Mouse (Mus musculus): Measurements from ENCODE around the gene Prss46. TPM values are rescaled to one million over a fixed set of nuclear protein-coding genes. Genes with fewer than 3 reads are reported as not detected.
"Not testable (repeated sequence)": the region's sequence is repeated elsewhere in the genome, so short reads cannot be mapped to it uniquely, and the experiment has no call there.

Prss46 gene
- polyA plus RNA-seq (2015; fragmentation: Nextera tagmentation; extraction: Ambion mirVana) = not detected in 2 replicates

DNA sequence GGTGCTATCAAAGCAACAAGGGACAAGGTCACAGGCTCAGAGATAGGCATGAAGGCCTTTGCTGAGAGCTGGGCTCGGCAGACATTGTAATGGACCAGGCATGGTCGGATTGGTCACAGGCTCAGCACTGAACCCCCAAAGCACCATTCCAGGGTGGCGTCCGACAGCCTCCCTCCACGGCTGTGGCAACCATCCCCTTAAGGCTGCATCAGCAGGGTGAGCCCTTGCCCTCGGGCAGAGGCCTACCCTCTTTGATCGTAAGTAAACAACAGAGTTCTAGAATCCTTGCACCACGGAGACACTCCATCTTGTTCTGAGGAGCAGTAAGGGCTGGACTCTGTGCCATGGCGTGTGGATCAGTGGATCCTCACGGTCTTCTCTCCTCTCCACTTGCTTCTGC lies at the start of gene Prss46:
Gene Prss46 (plus strand): TSS at position 301 of the 400 bp plus-strand sequence.
- no peak within 1 kb of the TSS for H3K27ac ChIP-seq (replicated peaks)
- no peak within 1 kb of the TSS for H3K4me3 ChIP-seq
- no peak for ATAC-seq (ENCODE audit: low FRiP score, low read depth)
- H3K9ac ChIP-seq = no peak within 1 kb of the TSS
- H3K9me3 ChIP-seq = no peaks in the 10 kb centered on the region
- 86% methylated on average over 10 of the region's 10 CpGs for WGBS
- H3K36me3 ChIP-seq = no peaks in the 10 kb centered on the region
- H3K4me1 ChIP-seq (replicated peaks) = no peaks in the 10 kb centered on the region
- H3K4me2 ChIP-seq = no peak within 1 kb of the TSS
- no peaks in the 10 kb centered on the region for H3K27me3 ChIP-seq

DNA sequence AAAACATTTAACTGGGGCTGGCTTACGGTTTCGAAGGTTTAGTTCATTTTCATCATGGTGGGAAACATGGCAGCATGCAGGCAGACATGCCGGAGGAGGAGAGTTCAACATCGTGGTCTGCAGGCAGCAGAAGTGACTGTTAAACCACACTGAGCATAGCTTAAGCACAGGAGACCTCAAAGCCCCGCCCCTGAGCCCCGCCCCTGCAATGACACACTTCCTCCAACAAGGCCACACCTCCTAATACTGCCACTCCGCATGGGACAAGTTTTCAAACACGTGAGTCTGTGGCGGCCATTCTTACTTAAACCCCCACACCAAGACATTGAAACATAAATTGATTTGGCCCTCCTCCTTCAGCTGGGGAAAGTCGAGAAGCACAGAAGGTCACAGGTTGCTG lies 47.3 kb upstream of the Prss46 start:
- Histone ChIP-seq H3K9me3 (no peaks in the 10 kb centered on the region), H3K9ac (no peak overlapping the region), H3K27ac (replicated peaks) (no peak overlapping the region), H3K27me3 (no peaks in the 10 kb centered on the region), H3K4me3 (no peak overlapping the region), H3K36me3 (no peaks in the 10 kb centered on the region), H3K4me1 (replicated peaks) (no peaks in the 10 kb centered on the region), H3K4me2 (no peak overlapping the region)
- WGBS = 84% methylated on average over 10 of the region's 10 CpGs
- ATAC-seq (ENCODE audit: low FRiP score, low read depth) = no peak

DNA sequence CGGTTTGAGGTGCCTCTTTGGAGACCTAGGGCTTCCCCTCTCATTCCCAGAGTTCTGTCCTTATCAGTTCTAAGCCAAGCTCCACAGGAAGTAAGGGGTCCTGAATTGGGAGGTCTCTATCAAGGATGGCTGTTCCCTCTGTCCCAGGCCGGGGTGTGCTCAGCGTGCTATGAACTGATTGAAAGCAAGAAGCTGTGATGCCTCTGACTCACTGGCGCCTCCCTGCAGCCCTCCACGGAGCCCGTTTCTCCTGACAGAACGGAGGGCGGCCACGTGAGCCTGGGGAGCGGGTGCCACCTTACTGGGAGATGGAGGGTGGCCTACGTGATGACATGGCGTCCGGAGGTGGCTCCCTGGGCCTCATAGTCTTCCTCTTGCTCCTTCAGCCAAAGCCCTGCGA lies 46.4 kb upstream of the Prss46 start, which contains the start of gene Prss42:
Gene Prss42 (plus strand): TSS at position 301 of the 400 bp plus-strand sequence.
- Histone ChIP-seq H3K4me3 (no peak within 1 kb of the TSS), H3K36me3 (no peaks in the 10 kb centered on the region), H3K27ac (replicated peaks) (no peak within 1 kb of the TSS), H3K9me3 (no peaks in the 10 kb centered on the region), H3K4me1 (replicated peaks) (no peaks in the 10 kb centered on the region), H3K4me2 (no peak within 1 kb of the TSS), H3K9ac (no peak within 1 kb of the TSS), H3K27me3 (no peaks in the 10 kb centered on the region)
- ATAC-seq (ENCODE audit: low FRiP score, low read depth) = no peak
- 92% methylated on average over 14 of the region's 14 CpGs for WGBS

DNA sequence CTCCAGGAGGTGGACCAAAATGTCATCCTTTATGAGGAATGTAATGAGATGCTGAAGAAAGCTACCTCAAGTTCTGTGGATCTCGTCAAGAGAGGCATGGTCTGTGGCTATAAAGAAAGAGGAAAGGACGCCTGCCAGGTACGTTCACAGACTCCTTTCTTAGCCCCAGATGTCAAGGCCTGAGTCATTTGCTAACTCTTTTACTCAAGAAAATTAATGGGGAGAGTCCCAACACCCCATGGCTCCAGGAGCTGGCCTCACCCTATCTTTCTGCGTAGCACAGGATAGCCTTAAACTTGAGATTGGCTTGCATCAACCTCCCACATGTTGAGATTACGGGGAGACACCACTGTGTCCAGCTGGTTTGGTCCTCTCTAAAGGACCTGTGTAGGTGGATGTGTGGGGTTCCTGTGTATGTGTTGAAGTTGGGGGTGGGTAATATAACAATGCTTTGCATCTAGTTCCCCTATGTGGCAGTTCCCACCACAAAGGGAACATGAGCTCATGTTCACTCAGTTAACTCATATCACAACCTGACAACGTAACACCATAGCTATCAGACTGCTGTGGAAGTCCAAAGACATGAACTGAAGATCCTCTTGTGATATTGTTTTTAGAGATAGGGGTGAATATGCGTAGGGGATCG lies 43.3 kb upstream of the Prss46 start:
- Histone ChIP-seq H3K9me3 (no peaks in the 10 kb centered on the region), H3K9ac (no peak overlapping the region), H3K4me2 (no peak overlapping the region), H3K27ac (replicated peaks) (no peak overlapping the region), H3K4me3 (no peak overlapping the region), H3K27me3 (no peaks in the 10 kb centered on the region), H3K36me3 (no peaks in the 10 kb centered on the region), H3K4me1 (replicated peaks) (no peaks in the 10 kb centered on the region)
- WGBS = 93% methylated on average over 8 of the region's 8 CpGs
- ATAC-seq (ENCODE audit: low FRiP score, low read depth) = no peak

DNA sequence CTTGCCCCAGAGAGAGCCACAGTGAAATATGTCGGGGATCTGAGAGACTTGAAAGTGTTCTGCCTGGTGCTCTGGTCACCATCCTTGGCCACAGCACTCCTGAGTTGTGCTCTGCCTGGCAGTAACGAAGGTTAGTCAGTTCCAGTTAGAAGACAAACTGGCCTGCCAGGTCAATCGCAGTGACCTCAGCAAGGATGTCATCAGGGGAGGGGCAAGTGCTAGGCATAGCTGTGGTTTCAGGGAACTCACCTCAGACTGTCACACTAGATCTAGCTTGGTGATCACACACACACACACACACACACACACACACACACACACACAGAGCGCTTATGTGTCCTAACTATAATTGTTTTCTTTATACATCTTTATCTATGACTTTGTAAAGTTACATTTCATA lies 41.0 kb upstream of the Prss46 start:
- Histone ChIP-seq H3K9ac (no peak overlapping the region), H3K9me3 (no peaks in the 10 kb centered on the region), H3K27ac (replicated peaks) (no peak overlapping the region), H3K4me2 (no peak overlapping the region), H3K27me3 (no peaks in the 10 kb centered on the region), H3K36me3 (no peaks in the 10 kb centered on the region), H3K4me1 (replicated peaks) (no peaks in the 10 kb centered on the region), H3K4me3 (no peak overlapping the region)
- ATAC-seq (ENCODE audit: low FRiP score, low read depth) = no peak
- 73% methylated on average over 4 of the region's 4 CpGs for WGBS

DNA sequence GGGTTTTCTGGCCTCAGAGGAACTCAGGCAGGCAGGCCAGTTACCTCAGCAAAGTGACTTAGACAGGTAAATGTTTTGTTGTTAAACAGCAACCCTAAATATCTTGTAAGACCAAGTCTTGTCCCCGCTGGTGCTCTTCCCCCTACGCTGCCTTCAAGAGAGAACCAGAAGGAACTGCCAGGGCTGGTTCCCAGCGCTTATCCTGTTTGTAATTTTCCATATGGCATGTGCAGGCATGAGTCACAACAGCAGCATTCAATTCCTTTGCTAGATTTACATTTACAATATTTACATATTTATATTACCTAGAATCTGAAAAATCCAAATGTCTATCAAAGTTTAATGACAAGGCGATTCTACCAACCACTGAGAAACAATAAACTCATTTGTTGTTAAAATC lies 34.3 kb upstream of the Prss46 start:
- ATAC-seq (ENCODE audit: low FRiP score, low read depth) = no peak
- Histone ChIP-seq H3K27ac (replicated peaks) (no peak overlapping the region), H3K4me2 (no peak overlapping the region), H3K4me3 (no peak overlapping the region), H3K9ac (no peak overlapping the region), H3K36me3 (no peaks in the 10 kb centered on the region), H3K4me1 (replicated peaks) (no peaks in the 10 kb centered on the region), H3K27me3 (no peaks in the 10 kb centered on the region), H3K9me3 (no peaks in the 10 kb centered on the region)
- WGBS = 92% methylated on average over 4 of the region's 4 CpGs

DNA sequence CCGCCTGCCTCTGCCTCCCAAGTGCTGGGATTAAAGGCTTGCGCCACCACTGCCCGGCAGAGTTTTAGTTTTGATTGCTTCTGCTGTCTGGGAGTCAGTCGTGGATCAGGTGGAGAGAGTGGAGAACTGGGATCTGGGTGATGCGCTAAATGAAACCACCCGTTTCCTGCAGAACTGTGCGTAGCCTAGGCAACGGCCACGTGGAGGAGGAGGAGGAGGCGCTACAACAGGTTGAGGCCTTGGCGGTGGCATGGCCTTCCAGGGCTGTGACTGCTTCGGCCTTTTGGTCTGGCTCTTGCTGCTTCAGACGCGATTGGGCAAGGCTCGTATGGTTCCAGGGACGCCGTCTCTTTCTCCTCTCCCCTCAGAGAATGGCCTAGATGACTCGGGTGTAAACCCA lies 30.5 kb upstream of the Prss46 start, which contains the start of gene Prss44:
Gene Prss44 (plus strand): TSS at position 206 of the 400 bp plus-strand sequence.
- H3K27ac ChIP-seq (replicated peaks) = no peak within 1 kb of the TSS
- 65% methylated on average over 18 of the region's 18 CpGs for WGBS
- H3K4me2 ChIP-seq = no peak within 1 kb of the TSS
- H3K36me3 ChIP-seq = no peaks in the 10 kb centered on the region
- no peak for ATAC-seq (ENCODE audit: low FRiP score, low read depth)
- no peak within 1 kb of the TSS for H3K4me3 ChIP-seq
- no peaks in the 10 kb centered on the region for H3K4me1 ChIP-seq (replicated peaks)
- H3K9ac ChIP-seq = no peak within 1 kb of the TSS
- no peaks in the 10 kb centered on the region for H3K27me3 ChIP-seq
- H3K9me3 ChIP-seq = no peaks in the 10 kb centered on the region

DNA sequence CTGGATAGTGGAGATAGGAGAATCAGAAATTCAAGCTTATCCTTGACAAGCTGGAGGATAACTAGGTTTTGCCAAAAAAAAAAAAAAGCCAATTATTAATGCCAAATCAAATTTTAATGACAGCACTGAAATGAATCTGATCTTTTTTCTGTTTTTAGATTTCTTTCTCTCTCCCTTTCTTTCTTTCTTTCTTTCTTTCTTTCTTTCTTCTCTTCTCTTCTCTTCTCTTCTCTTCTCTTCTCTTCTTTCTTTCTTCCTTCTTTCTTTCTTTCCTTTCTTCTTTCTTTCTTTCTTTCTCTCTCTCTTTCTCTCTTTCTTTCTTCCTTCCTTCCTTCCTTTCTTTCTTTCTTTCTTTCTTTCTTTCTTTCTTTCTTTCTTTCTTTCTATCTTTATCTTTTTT lies 23.8 kb upstream of the Prss46 start:
- not testable (repeated sequence) for H3K27ac ChIP-seq (replicated peaks); H3K4me3 ChIP-seq; ATAC-seq (ENCODE audit: low FRiP score, low read depth); H3K4me1 ChIP-seq (replicated peaks); H3K4me2 ChIP-seq; H3K9me3 ChIP-seq; H3K36me3 ChIP-seq; H3K27me3 ChIP-seq; H3K9ac ChIP-seq

DNA sequence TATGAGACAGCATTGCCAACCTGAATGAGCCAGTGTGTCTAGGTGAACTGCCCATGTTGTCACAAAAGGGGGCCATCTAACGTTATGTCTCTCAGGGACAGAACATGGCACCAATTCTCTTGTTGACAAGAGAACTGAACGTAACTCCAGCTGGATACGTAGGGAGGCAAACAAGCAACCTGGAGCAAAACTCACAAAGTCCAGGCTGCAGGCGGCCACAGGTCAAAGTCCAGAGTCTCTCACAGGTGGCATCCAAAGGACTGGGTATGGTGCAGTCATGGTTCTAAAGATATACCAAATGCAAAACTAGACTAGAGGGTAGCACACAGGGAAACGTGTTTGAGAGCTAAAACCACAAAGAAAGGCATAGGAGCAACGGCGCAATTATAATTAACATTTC lies 22.9 kb upstream of the Prss46 start:
- WGBS = 89% methylated on average over 7 of the region's 7 CpGs
- Histone ChIP-seq H3K9me3 (no peaks in the 10 kb centered on the region), H3K27me3 (no peaks in the 10 kb centered on the region), H3K4me2 (no peak overlapping the region), H3K4me1 (replicated peaks) (no peaks in the 10 kb centered on the region), H3K27ac (replicated peaks) (no peak overlapping the region), H3K9ac (no peak overlapping the region), H3K36me3 (no peaks in the 10 kb centered on the region), H3K4me3 (no peak overlapping the region)
- ATAC-seq (ENCODE audit: low FRiP score, low read depth) = no peak

DNA sequence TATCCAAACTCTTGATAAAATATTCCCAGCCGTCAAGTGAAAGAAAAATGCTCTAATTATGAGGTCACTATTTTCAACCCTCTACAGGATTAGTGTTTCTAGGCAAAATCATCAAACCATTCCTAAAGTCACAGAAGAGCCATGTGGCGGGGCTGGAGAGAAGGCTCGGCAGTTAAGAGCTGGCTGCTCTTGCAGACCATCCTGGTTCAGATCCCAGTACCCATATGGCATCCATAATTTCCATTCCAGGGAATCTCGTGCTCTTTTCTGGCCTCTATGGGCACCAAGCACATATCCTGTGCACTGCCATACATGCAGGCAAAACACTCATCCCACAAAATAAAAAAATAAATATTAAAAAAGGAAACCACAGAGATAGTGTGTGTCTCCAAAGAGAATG lies 18.9 kb upstream of the Prss46 start:
- Histone ChIP-seq H3K4me1 (replicated peaks) (no peaks in the 10 kb centered on the region), H3K4me2 (no peak overlapping the region), H3K36me3 (no peaks in the 10 kb centered on the region), H3K4me3 (no peak overlapping the region), H3K9ac (no peak overlapping the region), H3K9me3 (no peaks in the 10 kb centered on the region), H3K27ac (replicated peaks) (no peak overlapping the region), H3K27me3 (no peaks in the 10 kb centered on the region)
- no peak for ATAC-seq (ENCODE audit: low FRiP score, low read depth)
- WGBS = 72% methylated on average over 4 of the region's 4 CpGs

DNA sequence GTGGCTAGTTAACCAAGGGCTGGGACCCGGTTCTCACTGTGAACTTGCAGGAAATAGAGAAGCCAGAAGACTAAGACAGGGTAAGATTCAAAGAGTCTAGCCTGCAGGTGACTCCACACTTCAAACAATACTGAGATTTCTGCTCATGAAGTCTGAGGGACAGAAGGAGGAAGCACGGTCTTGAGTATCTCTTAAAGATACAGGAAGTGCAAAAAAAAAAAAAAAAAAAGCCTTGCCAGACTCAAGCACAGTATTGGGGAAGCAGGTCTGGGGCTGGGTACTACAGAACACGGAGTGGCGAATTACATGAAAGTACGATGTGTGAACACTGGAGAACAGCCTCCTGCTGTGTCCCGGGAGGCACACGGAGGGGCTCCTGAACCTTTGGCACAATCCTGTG lies 18.5 kb upstream of the Prss46 start:
- no peaks in the 10 kb centered on the region for H3K36me3 ChIP-seq
- no peak overlapping the region for H3K4me2 ChIP-seq
- no peak overlapping the region for H3K4me3 ChIP-seq
- H3K4me1 ChIP-seq (replicated peaks) = no peaks in the 10 kb centered on the region
- H3K9ac ChIP-seq = no peak overlapping the region
- WGBS = 68% methylated on average over 7 of the region's 7 CpGs
- H3K27me3 ChIP-seq = no peaks in the 10 kb centered on the region
- ATAC-seq (ENCODE audit: low FRiP score, low read depth) = no peak
- H3K27ac ChIP-seq (replicated peaks) = no peak overlapping the region
- H3K9me3 ChIP-seq = no peaks in the 10 kb centered on the region

DNA sequence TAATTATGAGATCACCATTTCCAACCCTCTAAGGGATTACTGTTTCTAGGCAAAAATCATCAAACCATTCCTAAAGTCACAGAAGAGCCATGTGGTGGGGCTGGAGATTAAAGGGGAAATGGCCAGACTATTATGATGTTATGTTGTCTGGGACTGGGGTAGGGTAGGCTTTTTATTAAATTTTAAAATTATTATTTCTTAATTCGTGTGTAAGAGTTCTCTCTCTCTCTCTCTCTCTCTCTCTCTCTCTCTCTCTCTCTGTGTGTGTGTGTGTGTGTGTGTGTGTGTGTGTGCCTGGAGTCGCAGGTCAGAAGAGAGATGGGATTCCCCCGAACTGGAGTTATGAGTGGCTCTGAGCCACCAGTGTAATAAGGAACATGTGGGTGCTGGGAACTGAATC lies 17.9 kb upstream of the Prss46 start, which contains the start of gene Prss43:
Gene Prss43 (plus strand): TSS at position 301 of the 400 bp plus-strand sequence.
- Histone ChIP-seq H3K36me3 (no peaks in the 10 kb centered on the region), H3K9ac (no peak within 1 kb of the TSS), H3K4me2 (no peak within 1 kb of the TSS), H3K4me3 (no peak within 1 kb of the TSS), H3K4me1 (replicated peaks) (no peaks in the 10 kb centered on the region), H3K27ac (replicated peaks) (no peak within 1 kb of the TSS), H3K9me3 (no peaks in the 10 kb centered on the region), H3K27me3 (no peaks in the 10 kb centered on the region)
- no peak for ATAC-seq (ENCODE audit: low FRiP score, low read depth)
- WGBS = 86% methylated on average over 3 of the region's 3 CpGs

DNA sequence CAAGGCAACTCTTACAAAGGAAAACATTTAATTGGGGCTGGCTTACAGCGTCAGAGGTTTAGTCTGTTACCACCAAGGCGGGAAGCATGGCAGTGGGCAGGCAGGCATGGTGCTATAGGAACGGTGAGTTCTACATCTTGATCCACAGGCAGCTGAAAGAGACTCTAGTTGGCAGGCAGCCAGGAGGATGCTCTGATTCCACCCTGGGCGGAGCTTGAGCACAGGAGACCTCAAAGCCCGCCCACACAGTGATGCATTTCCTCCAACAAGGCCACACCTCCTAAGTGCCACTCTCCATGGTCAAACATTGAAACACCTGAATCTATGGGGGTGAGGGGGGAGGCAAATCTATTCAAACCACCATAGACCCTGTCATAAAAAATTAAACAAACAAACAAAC lies 11.3 kb upstream of the Prss46 start:
- no peaks in the 10 kb centered on the region for H3K36me3 ChIP-seq
- no peak overlapping the region for H3K9ac ChIP-seq
- no peaks in the 10 kb centered on the region for H3K9me3 ChIP-seq
- no peaks in the 10 kb centered on the region for H3K27me3 ChIP-seq
- H3K27ac ChIP-seq (replicated peaks) = no peak overlapping the region
- no peak for ATAC-seq (ENCODE audit: low FRiP score, low read depth)
- no peak overlapping the region for H3K4me2 ChIP-seq
- H3K4me1 ChIP-seq (replicated peaks) = no peaks in the 10 kb centered on the region
- WGBS = 74% methylated on average over 5 of the region's 5 CpGs
- H3K4me3 ChIP-seq = no peak overlapping the region
